Mouse (Mus musculus) forebrain, embryonic 16.5 days (tissue): ENCODE results near the gene Mrtfb. TPM values are rescaled to one million over a fixed set of nuclear protein-coding genes. Genes with fewer than 3 reads are reported as not detected.
A peak's percentile ranks its signal among the peaks of the same experiment; 100 is the strongest.

ENCODE experiments used
- ATAC-seq: fragments of 200-750 bp; cut with Nextera tagmentation; 2 replicates; pipeline ENCODE4 v1.8.0; 2017; ENCODE audit warnings: mild to moderate bottlenecking, moderate library complexity
- H3K27ac ChIP-seq: fragments of 300-500 bp; sonication (generic); 2 replicates; pipeline ENCODE4 v1.5.1; 2014; ENCODE audit warnings: low read length, control low read depth
- H3K27me3 ChIP-seq: fragments of 300-500 bp; sonication (generic); replicated peaks from 2 replicates; pipeline ENCODE4 v1.6.1; 2014; ENCODE audit warnings: low read length; ENCODE audit not compliant: control insufficient read depth, insufficient read depth
- H3K36me3 ChIP-seq: fragments of 300-500 bp; sonication (generic); 2 replicates; pipeline ENCODE4 v1.6.1; 2014; ENCODE audit not compliant: control insufficient read depth, insufficient read depth
- H3K4me1 ChIP-seq: fragments of 300-500 bp; sonication (generic); replicated peaks from 2 replicates; pipeline ENCODE4 v1.6.1; 2014; ENCODE audit warnings: low read length; ENCODE audit not compliant: control insufficient read depth, insufficient read depth
- H3K4me2 ChIP-seq: fragments of 300-500 bp; sonication (generic); 2 replicates; pipeline ENCODE4 v1.6.1; 2014; ENCODE audit warnings: mild to moderate bottlenecking, low read length, control low read depth
- H3K4me3 ChIP-seq: fragments of 300-500 bp; sonication (generic); replicated peaks from 2 replicates; pipeline ENCODE4 v1.5.1; 2014; ENCODE audit warnings: mild to moderate bottlenecking, low read length, control low read depth
- H3K9ac ChIP-seq: fragments of 300-500 bp; sonication (generic); replicated peaks from 2 replicates; pipeline ENCODE4 v1.6.1; 2014; ENCODE audit warnings: low read depth, low read length, control low read depth
- H3K9me3 ChIP-seq: fragments of 300-500 bp; sonication (generic); 2 replicates; pipeline ENCODE4 v1.6.1; 2016; ENCODE audit warnings: low read length; ENCODE audit not compliant: control insufficient read depth
- WGBS: fragments of 180-500 bp; shearing (Covaris S2); extraction: QIAGEN DNeasy Blood & Tissue Kit; methylation state at CpG from one replicate; pipeline ENCODE4 v1.1.7; 2014; 5-methylcytosine and 5-hydroxymethylcytosine counted together
- polyA plus RNA-seq: library from polyadenylated mRNA; unstranded; fragments of >200 nt; fragmentation: Nextera tagmentation; extraction: Ambion mirVana; gene quantifications from 2 replicates; pipeline ENCODE4 v1.2.1, GENCODE M21; 2015

The Mrtfb gene
- polyA plus RNA-seq, 1 experiment from 2014 or later: 16.4 TPM

DNA sequence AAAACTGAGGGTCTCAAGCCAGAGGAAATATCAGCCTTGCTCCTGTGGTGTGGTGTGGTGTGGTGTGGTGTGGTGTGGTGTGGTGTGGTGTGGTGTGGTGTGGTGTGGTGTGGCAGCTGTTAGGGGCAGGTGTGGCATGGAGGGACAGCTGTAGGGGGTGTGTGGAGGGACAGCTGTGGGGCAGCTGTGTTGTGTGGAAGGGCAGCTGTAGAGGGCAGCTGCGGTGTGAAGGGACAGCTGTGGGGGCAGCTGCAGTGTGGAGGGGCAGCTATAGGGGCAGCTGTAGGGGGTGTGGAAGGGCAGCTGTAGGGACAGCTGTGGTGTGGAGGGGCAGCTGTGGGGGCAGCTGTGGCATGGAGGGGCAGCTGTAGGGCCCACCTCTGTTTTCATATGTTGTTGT is 172.5 kb downstream of the Mrtfb start:
- Histone ChIP-seq H3K4me3 (no peak overlapping the region), H3K27ac (no peak overlapping the region), H3K9ac (no peak overlapping the region), H3K9me3 (no peaks in the 10 kb centered on the region), H3K4me2 (no peak overlapping the region), H3K27me3 (no peaks in the 10 kb centered on the region), H3K36me3 (no peaks in the 10 kb centered on the region), H3K4me1 (no peaks in the 10 kb centered on the region)
- WGBS: 78% methylated on average over 1 of the region's 1 CpGs
- no peak for ATAC-seq

GRCm38 (mm10) chr16:13429921-13430606 is 173.8 kb downstream of the Mrtfb start:
- Histone ChIP-seq H3K27me3 (no peaks in the 10 kb centered on the region), H3K27ac (no peak overlapping the region), H3K4me3 (no peak overlapping the region), H3K9ac (no peak overlapping the region), H3K36me3 (no peaks in the 10 kb centered on the region), H3K4me2 (no peak overlapping the region), H3K9me3 (no peaks in the 10 kb centered on the region), H3K4me1 (no peaks in the 10 kb centered on the region)
- WGBS: 73% methylated on average over 7 of the region's 7 CpGs
- no peak for ATAC-seq

DNA sequence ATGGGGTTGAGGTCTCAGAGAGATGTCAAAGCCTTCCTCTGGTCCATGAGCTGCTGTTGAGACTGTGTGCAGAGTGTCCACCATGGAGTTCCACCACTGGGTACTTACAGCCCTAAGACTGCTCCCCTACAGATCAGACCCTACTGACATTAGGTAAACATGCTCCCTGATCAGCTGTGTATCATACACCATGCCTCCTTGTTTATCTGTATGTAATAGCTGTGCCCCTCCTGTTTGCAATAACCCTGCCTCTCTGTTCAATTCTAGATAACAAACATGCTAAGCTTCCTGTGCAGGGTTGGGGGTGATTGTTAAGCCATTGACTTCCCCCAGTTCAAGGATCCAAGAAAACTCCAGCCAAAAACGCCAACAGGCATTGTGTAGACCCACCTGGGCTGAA is 174.7 kb downstream of the Mrtfb start:
- H3K36me3 ChIP-seq: no peaks in the 10 kb centered on the region
- no peak overlapping the region for H3K27ac ChIP-seq
- no peak overlapping the region for H3K4me2 ChIP-seq
- no peaks in the 10 kb centered on the region for H3K27me3 ChIP-seq
- H3K9me3 ChIP-seq: no peaks in the 10 kb centered on the region
- no peaks in the 10 kb centered on the region for H3K4me1 ChIP-seq
- no peak overlapping the region for H3K4me3 ChIP-seq
- ATAC-seq: no peak
- WGBS: 69% methylated on average over 1 of the region's 1 CpGs
- no peak overlapping the region for H3K9ac ChIP-seq

GRCm38 (mm10) chr16:13435627-13436026 is 179.3 kb downstream of the Mrtfb start:
- no peak overlapping the region for H3K27ac ChIP-seq
- no peaks in the 10 kb centered on the region for H3K36me3 ChIP-seq
- H3K9ac ChIP-seq: no peak overlapping the region
- WGBS: 81% methylated on average over 2 of the region's 2 CpGs
- no peaks in the 10 kb centered on the region for H3K27me3 ChIP-seq
- ATAC-seq: no peak
- H3K4me2 ChIP-seq: no peak overlapping the region
- H3K4me1 ChIP-seq: peaks cover 7% of the 10 kb centered on the region; the same call in 1 of the 2 replicates
- H3K4me3 ChIP-seq: no peak overlapping the region
- H3K9me3 ChIP-seq: no peaks in the 10 kb centered on the region

GRCm38 (mm10) chr16:13437037-13437769 is 180.9 kb downstream of the Mrtfb start:
- peak; percentile 98 for ATAC-seq

DNA sequence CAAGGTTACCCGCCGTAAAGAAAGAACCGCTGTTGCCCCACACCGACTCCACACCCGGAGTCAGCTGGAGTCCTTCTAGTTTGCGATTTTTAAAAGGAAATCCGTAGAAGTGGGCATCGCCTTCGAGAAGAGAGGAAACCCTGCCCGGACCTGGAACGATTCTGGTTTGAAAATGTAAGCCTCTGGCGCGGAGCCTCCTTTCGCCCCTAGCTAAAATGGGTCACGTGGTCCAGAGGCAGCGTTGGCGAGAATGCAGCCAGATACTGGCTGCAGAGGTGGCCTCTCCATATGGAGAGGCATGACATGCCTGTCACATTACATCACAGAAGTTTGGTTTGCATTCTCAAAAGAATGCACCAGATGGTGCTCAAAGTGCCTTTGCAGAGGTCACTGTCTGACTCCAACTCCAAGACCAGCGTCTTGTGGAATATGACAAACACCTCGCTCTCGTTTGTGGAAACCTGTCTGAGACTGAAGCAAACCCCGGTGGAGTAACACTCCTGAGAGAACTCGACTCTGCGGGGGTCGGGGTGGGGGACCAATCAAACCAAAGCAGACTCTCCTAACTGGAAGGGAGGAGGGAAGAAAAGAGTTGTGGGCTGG is 181.6 kb downstream of the Mrtfb start:
- WGBS: under 1% methylated on average over 24 of the region's 24 CpGs
- peaks cover 7% of the 10 kb centered on the region; the same call in 1 of the 2 replicates for H3K4me1 ChIP-seq
- peak; percentile 6; the same call in 1 of the 2 replicates for ATAC-seq
- no peaks in the 10 kb centered on the region for H3K27me3 ChIP-seq
- H3K36me3 ChIP-seq: no peaks in the 10 kb centered on the region
- H3K9me3 ChIP-seq: no peaks in the 10 kb centered on the region
- H3K9ac ChIP-seq: peak overlapping the region; percentile 44
- peak overlapping the region; percentile 65 for H3K4me2 ChIP-seq
- peak overlapping the region; percentile 3; the same call in 1 of the 2 replicates for H3K27ac ChIP-seq
- H3K4me3 ChIP-seq: peak overlapping the region; percentile 58

More at GRCm38 (mm10) chr16:13437037-13437769, 180.9 kb downstream of the Mrtfb start:
- Histone ChIP-seq H3K27ac (peak overlapping the region; percentile 3; the same call in 1 of the 2 replicates), H3K4me2 (peak overlapping the region; percentile 65), H3K4me3 (peak overlapping the region; percentile 58), H3K27me3 (no peaks in the 10 kb centered on the region), H3K4me1 (peaks cover 7% of the 10 kb centered on the region; the same call in 1 of the 2 replicates), H3K36me3 (no peaks in the 10 kb centered on the region), H3K9me3 (no peaks in the 10 kb centered on the region), H3K9ac (peak overlapping the region; percentile 44)
- WGBS: under 1% methylated on average over 58 of the region's 58 CpGs

- no peak overlapping the region for H3K9ac ChIP-seq
- no peak overlapping the region for H3K4me2 ChIP-seq
- H3K9me3 ChIP-seq: no peaks in the 10 kb centered on the region
- 44% methylated on average over 6 of the region's 6 CpGs for WGBS
- H3K36me3 ChIP-seq: no peaks in the 10 kb centered on the region
- no peak overlapping the region for H3K4me3 ChIP-seq
- H3K27me3 ChIP-seq: peaks cover 2% of the 10 kb centered on the region
- ATAC-seq: no peak
- no peak overlapping the region for H3K27ac ChIP-seq
- peaks cover 7% of the 10 kb centered on the region; the same call in 1 of the 2 replicates for H3K4me1 ChIP-seq
Observed at GRCm38 (mm10) chr16:13440468-13440867, 184.2 kb downstream of the Mrtfb start.

DNA sequence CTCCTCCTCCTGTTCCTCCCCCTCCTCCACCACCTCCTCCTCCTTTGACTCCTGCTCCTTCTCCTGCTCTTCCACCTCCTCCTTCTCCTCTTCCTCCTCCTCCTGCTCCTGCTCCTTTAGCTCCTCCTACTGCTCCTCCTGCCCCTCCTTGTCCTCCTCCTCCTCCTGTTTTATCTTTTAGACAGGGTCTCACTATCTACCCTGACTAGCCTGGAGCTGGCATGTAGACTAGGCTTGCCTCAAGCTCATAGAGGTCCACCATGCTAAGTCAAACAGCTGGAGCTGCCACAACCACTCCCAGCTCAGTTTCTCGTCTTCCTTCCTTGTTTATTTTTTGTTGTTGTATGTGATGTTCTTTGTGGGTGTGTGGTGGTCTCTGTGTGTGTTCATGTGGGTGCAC is 187.5 kb downstream of the Mrtfb start:
- H3K4me2 ChIP-seq: no peak overlapping the region
- ATAC-seq: no peak
- no peak overlapping the region for H3K9ac ChIP-seq
- H3K27me3 ChIP-seq: peaks cover 14% of the 10 kb centered on the region
- H3K4me1 ChIP-seq: peaks cover 22% of the 10 kb centered on the region
- H3K4me3 ChIP-seq: no peak overlapping the region
- no peaks in the 10 kb centered on the region for H3K36me3 ChIP-seq
- 87% methylated on average over 1 of the region's 1 CpGs for WGBS
- no peak overlapping the region for H3K27ac ChIP-seq
- no peaks in the 10 kb centered on the region for H3K9me3 ChIP-seq

GRCm38 (mm10) chr16:13445461-13445860 is 189.2 kb downstream of the Mrtfb start:
- Histone ChIP-seq H3K9me3 (no peaks in the 10 kb centered on the region), H3K4me3 (no peak overlapping the region), H3K36me3 (no peaks in the 10 kb centered on the region), H3K27me3 (peaks cover 31% of the 10 kb centered on the region), H3K27ac (no peak overlapping the region), H3K4me2 (no peak overlapping the region), H3K4me1 (peaks cover 35% of the 10 kb centered on the region), H3K9ac (no peak overlapping the region)
- 26% methylated on average over 5 of the region's 5 CpGs for WGBS
- ATAC-seq: no peak
